Mouse (Mus musculus) liver, embryonic 14.5 days (tissue): Measurements from ENCODE around the gene Opcml.

Experiments
- CTCF ChIP-seq: IDR thresholded peaks from 2 replicates; pipeline ENCODE4 v1.5.1; 2016; ENCODE audit warnings: antibody characterized with exemption, low read depth, control low read depth
- EP300 ChIP-seq: IDR thresholded peaks from 2 replicates; pipeline ENCODE4 v1.6.1; 2016; ENCODE audit warnings: antibody characterized with exemption, low read depth

DNA sequence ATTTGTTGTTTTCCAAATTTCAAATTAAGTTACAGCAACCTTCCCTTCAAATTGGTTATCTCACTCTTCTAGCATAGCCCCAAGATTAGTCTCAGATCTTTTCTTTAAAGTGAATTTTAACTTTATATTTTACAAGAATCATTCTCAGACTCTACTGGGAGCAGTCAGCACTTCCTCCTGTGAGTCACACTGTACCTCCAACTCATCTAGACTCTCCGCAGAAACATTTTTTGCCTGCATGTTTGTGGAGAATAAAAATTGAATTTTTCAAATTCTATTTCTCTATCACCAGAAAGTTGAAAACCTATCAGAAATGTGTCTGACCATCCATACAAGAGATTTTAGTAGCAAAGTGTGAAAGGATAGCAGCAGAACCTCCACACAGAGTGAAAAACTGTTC lies 370.4 kb downstream of the Opcml start:
- TF ChIP-seq CTCF (no peak), EP300 (no peak)
